Mouse (Mus musculus) CH12.LX (cell line): Measurements from ENCODE around the gene Cdca7. TPM values are rescaled to one million over a fixed set of nuclear protein-coding genes. Genes with fewer than 3 reads are reported as not detected.
A peak's percentile ranks its signal among the peaks of the same experiment; 100 is the strongest.

Experiments
- CHD1 ChIP-seq: IDR thresholded peaks from 2 replicates; pipeline ENCODE4 v1.6.1; 2012; ENCODE audit warnings: low read depth, low read length, improper control_type of control experiment, inconsistent platforms
- MEF2A ChIP-seq: IDR thresholded peaks from 2 replicates; pipeline ENCODE4 v1.6.1; 2014; ENCODE audit warnings: low read depth, mild to moderate bottlenecking, inconsistent platforms, low read length, improper control_type of control experiment, borderline replicate concordance
- SMC3 ChIP-seq: IDR thresholded peaks from 2 replicates; pipeline ENCODE4 v1.6.1; 2011; ENCODE audit warnings: low read depth, low read length, improper control_type of control experiment
- TBP ChIP-seq: conservative IDR thresholded peaks from 2 replicates; pipeline ENCODE4 v1.6.1; 2011; ENCODE audit warnings: low read depth, low read length, improper control_type of control experiment
- ZNF384 ChIP-seq: IDR thresholded peaks from 2 replicates; pipeline ENCODE4 v1.6.1; 2012; ENCODE audit warnings: low read depth, low read length, improper control_type of control experiment, inconsistent platforms
- polyA plus RNA-seq: library from polyadenylated mRNA; unstranded; fragments of >175 nt; gene quantifications from 2 replicates; pipeline ENCODE4 v1.2.1, GENCODE M21; 2012; ENCODE audit warnings: low read depth; ENCODE audit not compliant: insufficient read length
- total RNA-seq, 2 experiments: library from RNA; depleted of rRNA; stranded (reverse); fragments of 300-350 nt in 1 of 2; fragments of >200 nt in 1 of 2; gene quantifications; 2 replicates each; pipeline ENCODE4 v1.2.3; 2012 to 2014

The Cdca7 gene
- total and polyA plus RNA-seq, 3 experiments = 83.5 to 202 (median 114) TPM

DNA sequence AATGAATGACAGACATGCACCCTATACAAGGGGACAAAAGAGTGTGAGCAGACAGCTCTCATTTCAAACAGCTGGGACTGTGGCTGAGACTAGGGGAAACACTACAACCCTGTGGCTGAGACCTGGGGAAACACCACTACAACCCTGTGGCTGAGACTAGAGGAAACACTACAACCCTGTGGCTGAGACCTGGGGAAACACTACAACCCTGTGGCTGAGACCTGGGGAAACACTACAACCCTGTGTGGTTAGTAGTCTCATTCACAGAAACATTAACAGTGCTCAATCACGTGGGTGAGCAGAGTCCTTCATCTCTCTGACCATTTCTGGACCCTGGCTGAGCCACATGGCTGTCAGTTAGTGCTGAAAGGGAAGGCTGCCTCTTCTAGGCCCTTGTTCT is 59.9 kb downstream of the Cdca7 start (continued):
- TF ChIP-seq TBP (0 out of 2 replicates have a peak, but pooled peaks have one; percentile 27), ZNF384 (no peak), SMC3 (peak; percentile 3; the same call in 1 of the 2 replicates), MEF2A (peak; percentile 40; the same call in 1 of the 2 replicates), CHD1 (no peak)
- TF ChIP-seq, all 38 proteins: peak for 15

Other genes with a start within 250 kb of the Cdca7 start
- 6.1 and 6.2 TPM in 2 replicates for gene Map3k20, start 190.5 kb upstream of the Cdca7 start, total RNA-seq (2012; rRNA removed)
- 6.6 TPM in 2 replicates for gene Map3k20, start 190.5 kb upstream of the Cdca7 start, total RNA-seq (2014; rRNA removed)
- gene Map3k20, start 190.5 kb upstream of the Cdca7 start, polyA plus RNA-seq = 3.5 and 4.1 TPM in 2 replicates